Mouse (Mus musculus) right cerebral cortex, postnatal 10 days (tissue): ENCODE results near the gene Top1.
"Not testable (repeated sequence)": the region's sequence is repeated elsewhere in the genome, so short reads cannot be mapped to it uniquely, and the experiment has no call there.

Source experiments
- DNase-seq, 2 experiments: peaks; one replicate each; pipeline ENCODE4 v3.0.0; 2021; ENCODE audit warnings: low spot score in 2 of 2

Top1 gene

GRCm38 (mm10) chr2:160630872-160631597 is 14.7 kb upstream of the Top1 start:
- DNase-seq, result no peak

- no peak for DNase-seq
These were observed 5.6 kb upstream of the Top1 start for GRCm38 (mm10) chr2:160639911-160640717.

- no peak for DNase-seq
These were observed 4.5 kb upstream of the Top1 start for GRCm38 (mm10) chr2:160641176-160641575.

GRCm38 (mm10) chr2:160646144-160646844 is 606 bp downstream of the Top1 start:
- peak; percentile 41 to 52 for DNase-seq

- peak in 1 of 2 experiments; percentile 34 for DNase-seq
These were observed 1.1 kb downstream of the Top1 start for GRCm38 (mm10) chr2:160646845-160647178.

GRCm38 (mm10) chr2:160648097-160648496 is 2.4 kb downstream of the Top1 start:
- DNase-seq, result no peak

- no peak for DNase-seq
These were observed 3.4 kb downstream of the Top1 start for GRCm38 (mm10) chr2:160649072-160649471.

GRCm38 (mm10) chr2:160651165-160651564 is 5.5 kb downstream of the Top1 start:
- no peak for DNase-seq

- DNase-seq, result no peak
These were observed 7.5 kb downstream of the Top1 start for GRCm38 (mm10) chr2:160653218-160653617.

GRCm38 (mm10) chr2:160655561-160655960 is 9.9 kb downstream of the Top1 start:
- no peak for DNase-seq

GRCm38 (mm10) chr2:160656234-160656633 is 10.5 kb downstream of the Top1 start:
- DNase-seq, result no peak

GRCm38 (mm10) chr2:160657801-160658442 is 12.2 kb downstream of the Top1 start:
- no peak for DNase-seq

- no peak for DNase-seq
These were observed 13.1 kb downstream of the Top1 start for GRCm38 (mm10) chr2:160658811-160659210.

- DNase-seq, result no peak
These were observed 18.7 kb downstream of the Top1 start for GRCm38 (mm10) chr2:160664421-160664820.

- DNase-seq, result not testable (repeated sequence)
These were observed 19.3 kb downstream of the Top1 start for GRCm38 (mm10) chr2:160664986-160665385.

GRCm38 (mm10) chr2:160667259-160667658 is 21.6 kb downstream of the Top1 start:
- DNase-seq, result no peak

- no peak for DNase-seq
These were observed 54.6 kb downstream of the Top1 start for GRCm38 (mm10) chr2:160700271-160700670.

- DNase-seq, result no peak
These were observed 55.9 kb downstream of the Top1 start for GRCm38 (mm10) chr2:160701603-160702002.

- DNase-seq, result no peak
These were observed 57.1 kb downstream of the Top1 start for GRCm38 (mm10) chr2:160702824-160703223.

- no peak for DNase-seq
These were observed 62.0 kb downstream of the Top1 start for GRCm38 (mm10) chr2:160707673-160708072.

GRCm38 (mm10) chr2:160715463-160716030 is 69.9 kb downstream of the Top1 start:
- DNase-seq, result no peak

- no peak for DNase-seq
These were observed 71.6 kb downstream of the Top1 start for GRCm38 (mm10) chr2:160717269-160717668.
